Mouse (Mus musculus) olfactory bulb, adult 2 months (tissue): Measurements from ENCODE around the gene Hdac9.

Experiments
- CTCF ChIP-seq: fragments of 200-500 bp; IDR thresholded peaks from 2 replicates; pipeline ENCODE4 v1.5.1; 2012; ENCODE audit warnings: low read depth, mild to moderate bottlenecking, low read length, moderate library complexity; ENCODE audit not compliant: insufficient read depth
- POLR2A ChIP-seq: fragments of 200-500 bp; IDR thresholded peaks from 2 replicates; pipeline ENCODE4 v1.6.1; 2012; ENCODE audit warnings: mild to moderate bottlenecking, low read depth, low read length, moderate library complexity; ENCODE audit not compliant: insufficient read depth

- TF ChIP-seq CTCF, result no peak
- no peak for TF ChIP-seq POLR2A
These were observed 192.6 kb downstream of the Hdac9 start for GRCm38 (mm10) chr12:34724274-34724673.
